Mouse (Mus musculus) forebrain, embryonic 11.5 days (tissue): ENCODE measurements around the gene Cp. TPM values are rescaled to one million over a fixed set of nuclear protein-coding genes. Genes with fewer than 3 reads are reported as not detected.

Source experiments
- polyA plus RNA-seq: library from polyadenylated mRNA; unstranded; fragments of >200 nt; fragmentation: Nextera tagmentation; extraction: Ambion mirVana; gene quantifications from 2 replicates; pipeline ENCODE4 v1.2.1, GENCODE M21; 2014

Gene Cp
- polyA plus RNA-seq, 1 experiment from 2014 or later = 4.2 TPM

Other genes with a start within 250 kb of the Cp start
- 11.8 and 13.7 TPM in 2 replicates for gene Hps3, start 78.3 kb downstream of the Cp start, polyA plus RNA-seq
- 22.0 and 25.9 TPM in 2 replicates for gene Hltf, start 100.8 kb downstream of the Cp start, polyA plus RNA-seq
- gene Gyg, start 198.3 kb downstream of the Cp start, polyA plus RNA-seq = 36.2 and 37.6 TPM in 2 replicates